Mouse (Mus musculus) embryonic facial prominence, embryonic 14.5 days (tissue): ENCODE measurements at regions not wholly inside any gene's neighbourhood (a gene's known extent, or its start where the extent isn't known, plus 50 kb on each side); places are given as distances from the start of the nearest gene placed in this dataset.

Experiments used
- ATAC-seq: fragments of 200-750 bp; cut with Nextera tagmentation; 2 replicates; pipeline ENCODE4 v1.8.0; 2017; ENCODE audit warnings: low read depth, moderate number of reproducible peaks, moderate TSS enrichment
- DNase-seq: peaks from one replicate; pipeline ENCODE4 v3.0.0-alpha.2; 2015; ENCODE audit warnings: low spot score
- H3K27ac ChIP-seq: fragments of 300-500 bp; sonication (generic); replicated peaks from 2 replicates; pipeline ENCODE4 v1.5.1; 2014; ENCODE audit warnings: low read depth, mild to moderate bottlenecking, low read length, moderate library complexity
- H3K27me3 ChIP-seq: fragments of 300-500 bp; sonication (generic); replicated peaks from 2 replicates; pipeline ENCODE4 v1.6.1; 2014; ENCODE audit warnings: low read length; ENCODE audit not compliant: control insufficient read depth, insufficient read depth
- H3K36me3 ChIP-seq: fragments of 300-500 bp; sonication (generic); 2 replicates; pipeline ENCODE4 v1.6.1; 2014; ENCODE audit warnings: low read length, mixed read lengths; ENCODE audit not compliant: control insufficient read depth, insufficient read depth
- H3K4me1 ChIP-seq: fragments of 300-500 bp; sonication (generic); 2 replicates; pipeline ENCODE4 v1.6.1; 2014; ENCODE audit warnings: antibody characterized with exemption, low read length; ENCODE audit not compliant: control insufficient read depth, insufficient read depth
- H3K4me2 ChIP-seq: fragments of 300-500 bp; sonication (generic); 2 replicates; pipeline ENCODE4 v1.6.1; 2014; ENCODE audit warnings: low read depth, mild to moderate bottlenecking, low read length, moderate library complexity, mixed read lengths
- H3K4me3 ChIP-seq: fragments of 300-500 bp; sonication (generic); 2 replicates; pipeline ENCODE4 v1.5.1; 2014; ENCODE audit warnings: low read depth, mild to moderate bottlenecking, low read length
- H3K9ac ChIP-seq: fragments of 300-500 bp; sonication (generic); 2 replicates; pipeline ENCODE4 v1.6.1; 2014; ENCODE audit warnings: low read depth, mild to moderate bottlenecking, low read length, moderate library complexity, mixed read lengths
- H3K9me3 ChIP-seq: fragments of 300-500 bp; sonication (generic); 2 replicates; pipeline ENCODE4 v1.6.1; 2016; ENCODE audit warnings: low read length; ENCODE audit not compliant: control insufficient read depth
- whole genome bisulfite sequencing: fragments of 180-500 bp; shearing (Covaris S2); extraction: QIAGEN DNeasy Blood & Tissue Kit; methylation state at CpG from one replicate; pipeline ENCODE4 v1.1.7; 2014; 5-methylcytosine and 5-hydroxymethylcytosine counted together

DNA sequence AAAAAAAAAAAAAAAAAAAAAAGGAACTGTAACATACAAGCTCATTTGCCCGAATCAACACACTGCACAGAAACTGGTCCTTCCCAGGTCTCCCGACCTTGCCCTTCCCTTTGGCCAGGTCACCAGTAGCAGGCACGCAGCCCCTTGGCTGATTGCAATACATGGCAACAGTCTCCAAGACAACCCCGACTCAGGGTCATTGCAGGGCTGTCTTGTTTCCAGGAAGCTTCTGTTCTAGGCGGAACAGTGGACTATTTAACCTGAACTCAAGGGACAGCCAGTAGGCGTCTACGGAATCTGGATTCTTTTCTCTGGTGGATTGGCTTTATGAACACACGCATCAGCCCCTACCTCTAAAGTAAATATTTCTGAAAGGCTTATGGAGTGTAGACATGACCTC is 153.5 kb upstream of the Phactr1 start:
- Histone ChIP-seq H3K36me3 (no peaks in the 10 kb centered on the region), H3K27me3 (no peaks in the 10 kb centered on the region), H3K4me2 (no peak overlapping the region), H3K27ac (no peak overlapping the region), H3K4me3 (no peak overlapping the region), H3K4me1 (no peaks in the 10 kb centered on the region), H3K9ac (no peak overlapping the region), H3K9me3 (no peaks in the 10 kb centered on the region)
- peak; percentile 18 for DNase-seq
- no peak for ATAC-seq
- 31% methylated on average over 8 of the region's 8 CpGs for WGBS

DNA sequence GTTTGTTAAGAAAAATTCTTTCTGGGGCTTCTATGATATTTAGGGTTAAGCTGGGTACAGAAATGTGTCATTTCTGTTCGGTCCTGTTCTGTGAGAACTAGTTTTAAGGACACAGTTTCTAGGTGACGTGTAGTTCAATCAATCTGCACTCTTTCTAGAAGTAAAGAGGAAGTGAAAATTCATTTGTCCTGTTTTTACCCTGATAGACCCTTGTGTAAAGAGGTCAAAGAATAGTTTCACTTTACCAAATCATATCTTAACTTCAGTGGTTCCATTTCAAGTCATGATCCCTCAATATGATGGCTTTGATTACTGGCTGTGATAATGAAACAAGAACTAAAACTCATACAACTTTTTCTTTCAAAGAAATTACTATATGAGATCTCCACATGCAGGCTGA is 152.3 kb upstream of the Phactr1 start:
- DNase-seq (no peak), ATAC-seq (no peak)
- Histone ChIP-seq H3K4me3 (no peak overlapping the region), H3K9me3 (no peaks in the 10 kb centered on the region), H3K9ac (no peak overlapping the region), H3K4me2 (no peak overlapping the region), H3K27me3 (no peaks in the 10 kb centered on the region), H3K27ac (no peak overlapping the region), H3K36me3 (no peaks in the 10 kb centered on the region), H3K4me1 (no peaks in the 10 kb centered on the region)
- WGBS, result 83% methylated on average over 2 of the region's 2 CpGs

DNA sequence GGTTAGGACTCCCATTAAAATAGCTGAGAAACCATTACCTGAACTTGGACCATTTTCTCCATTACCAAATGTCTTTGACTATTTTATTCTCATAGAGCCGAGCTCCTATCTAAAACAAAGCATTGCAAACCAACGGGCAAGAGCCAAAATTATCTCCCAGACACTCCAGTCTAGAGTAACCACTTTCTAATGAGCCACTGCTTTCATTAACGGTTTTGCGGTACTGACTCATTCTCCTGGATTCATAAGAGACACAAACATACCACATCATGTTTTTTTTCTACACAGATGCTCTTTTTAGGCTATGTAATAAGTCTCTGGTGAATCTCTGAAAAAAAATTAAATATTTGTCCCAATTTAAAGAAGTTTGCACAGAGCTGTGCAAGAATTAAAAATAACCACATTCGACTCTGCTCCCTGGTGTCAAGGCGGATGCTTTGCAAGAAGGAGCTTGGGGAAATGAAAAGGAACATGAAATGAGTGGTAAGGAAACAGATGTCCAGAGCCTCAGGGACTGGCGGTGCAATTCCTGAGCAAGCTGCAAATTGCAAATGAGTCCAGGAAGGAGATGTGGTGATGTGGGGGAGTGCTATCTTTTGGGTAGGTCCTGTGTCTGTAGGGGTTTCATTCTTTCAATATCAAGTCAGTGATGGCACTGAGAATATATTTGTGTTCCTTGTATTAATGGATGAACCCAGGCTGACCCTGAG is 143.8 kb upstream of the Phactr1 start:
- Histone ChIP-seq H3K27ac (no peak overlapping the region), H3K9me3 (no peaks in the 10 kb centered on the region), H3K4me1 (no peaks in the 10 kb centered on the region), H3K27me3 (no peaks in the 10 kb centered on the region), H3K4me3 (no peak overlapping the region), H3K4me2 (no peak overlapping the region), H3K9ac (no peak overlapping the region), H3K36me3 (no peaks in the 10 kb centered on the region)
- DNase-seq, result peak; percentile 23
- 61% methylated on average over 7 of the region's 7 CpGs for WGBS
- ATAC-seq, result no peak

DNA sequence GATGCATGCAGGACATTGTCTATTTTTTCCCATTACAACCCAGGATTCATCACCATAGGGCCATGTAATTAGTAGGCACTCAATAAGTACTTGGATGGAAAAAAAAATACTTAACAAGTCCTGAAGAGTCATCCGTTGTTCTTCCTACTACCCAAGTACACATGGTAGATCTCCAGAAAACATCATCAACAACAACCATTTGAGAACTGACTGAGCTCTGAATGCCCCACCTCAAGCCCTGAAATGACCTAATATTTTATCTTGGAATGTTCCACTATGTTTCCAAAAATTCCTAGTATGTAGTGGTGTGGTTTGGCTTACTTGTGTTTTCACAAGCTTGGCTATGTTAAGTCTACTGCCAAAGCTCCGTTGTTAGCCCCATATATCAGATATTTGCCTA is 142.4 kb upstream of the Phactr1 start:
- WGBS, result 77% methylated on average over 2 of the region's 2 CpGs

DNA sequence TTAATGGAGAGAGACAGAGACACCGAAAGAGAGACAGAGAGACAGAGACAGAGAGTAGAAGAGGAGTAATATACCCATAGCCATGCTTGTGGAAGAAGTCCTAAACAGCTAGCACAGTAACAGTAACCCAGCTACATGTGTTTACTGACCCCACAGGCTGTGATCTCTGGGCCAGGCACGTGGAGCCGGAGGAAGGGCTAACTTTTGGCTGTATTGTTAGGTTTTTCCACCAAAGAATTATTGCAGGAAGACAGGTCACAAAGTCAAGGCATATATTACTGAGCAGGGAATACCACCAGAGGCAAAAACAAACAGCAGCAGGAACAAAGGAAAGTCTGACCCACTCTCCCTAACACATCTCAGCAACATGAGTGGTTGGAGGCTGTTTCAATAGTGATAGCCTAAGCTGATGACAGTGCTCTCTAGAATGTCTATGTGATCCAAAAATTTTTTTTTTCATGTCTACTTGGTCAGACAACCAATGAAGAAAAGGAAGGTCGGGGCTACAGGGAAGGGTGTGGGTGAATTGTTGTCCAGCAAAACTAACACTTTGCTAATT is 135.8 kb upstream of the Phactr1 start:
- Histone ChIP-seq H3K27ac (no peak overlapping the region), H3K9ac (no peak overlapping the region), H3K4me3 (no peak overlapping the region), H3K4me2 (no peak overlapping the region), H3K9me3 (no peaks in the 10 kb centered on the region), H3K36me3 (no peaks in the 10 kb centered on the region), H3K4me1 (0 out of 2 replicates have a peak, but pooled peaks cover 3% of the 10 kb centered on the region), H3K27me3 (no peaks in the 10 kb centered on the region)
- 61% methylated on average over 4 of the region's 4 CpGs for WGBS
- ATAC-seq, result no peak
- no peak for DNase-seq

More for the DNA sequence above, 142.4 kb upstream of the Phactr1 start:
- DNase-seq (no peak), ATAC-seq (no peak)
- H3K4me1 ChIP-seq, result 0 out of 2 replicates have a peak, but pooled peaks cover 2% of the 10 kb centered on the region
- no peaks in the 10 kb centered on the region for H3K36me3 ChIP-seq
- H3K9me3 ChIP-seq, result no peaks in the 10 kb centered on the region
- no peaks in the 10 kb centered on the region for H3K27me3 ChIP-seq
- H3K4me2 ChIP-seq, result no peak overlapping the region
- no peak overlapping the region for H3K4me3 ChIP-seq
- H3K9ac ChIP-seq, result no peak overlapping the region
- H3K27ac ChIP-seq, result no peak overlapping the region

DNA sequence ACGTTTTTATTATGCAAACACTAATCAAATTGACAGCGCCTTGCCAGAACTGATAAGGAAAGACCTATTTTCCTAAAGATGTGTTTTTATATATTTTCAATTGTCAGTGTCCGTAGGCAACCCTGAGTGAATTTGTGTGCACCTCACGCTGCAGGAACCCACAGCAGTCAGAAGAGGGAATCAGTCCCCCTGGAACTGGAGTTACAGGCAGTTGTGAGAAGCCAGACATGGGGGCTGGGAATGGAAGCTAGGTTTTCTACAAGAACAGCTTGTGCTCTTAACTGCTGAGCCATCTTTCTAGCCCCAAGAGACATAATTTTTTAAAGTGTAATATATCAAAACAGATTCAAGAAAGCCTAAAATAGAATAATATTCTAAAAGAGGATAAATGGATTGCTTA is 134.0 kb upstream of the Phactr1 start:
- no peaks in the 10 kb centered on the region for H3K36me3 ChIP-seq
- DNase-seq (no peak), ATAC-seq (no peak)
- no peaks in the 10 kb centered on the region for H3K9me3 ChIP-seq
- H3K27me3 ChIP-seq, result no peaks in the 10 kb centered on the region
- H3K4me1 ChIP-seq, result 0 out of 2 replicates have a peak, but pooled peaks cover 3% of the 10 kb centered on the region
- no peak overlapping the region for H3K4me3 ChIP-seq
- no peak overlapping the region for H3K4me2 ChIP-seq
- WGBS, result 67% methylated on average over 4 of the region's 4 CpGs
- no peak overlapping the region for H3K27ac ChIP-seq
- H3K9ac ChIP-seq, result no peak overlapping the region

DNA sequence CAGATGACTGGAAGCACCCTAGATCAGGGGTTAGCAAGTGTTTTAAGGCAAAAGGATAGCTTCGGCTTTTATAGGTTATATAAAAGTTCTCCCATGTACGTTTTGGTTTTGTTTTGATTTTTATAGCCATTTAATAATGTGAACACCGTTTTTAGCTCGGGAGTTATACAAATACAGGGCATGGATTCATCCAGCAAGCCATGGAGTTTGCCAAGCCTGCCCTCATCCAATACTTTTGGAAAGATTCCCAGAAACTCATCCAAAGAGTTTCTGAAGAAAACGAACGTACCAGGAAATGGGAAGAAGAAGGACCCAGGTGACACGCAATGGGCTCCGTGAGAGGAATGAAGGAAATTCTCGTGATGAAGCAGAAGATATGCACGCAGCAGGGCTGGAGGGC is 133.6 kb upstream of the Phactr1 start:
- H3K9me3 ChIP-seq, result no peaks in the 10 kb centered on the region
- H3K9ac ChIP-seq, result no peak overlapping the region
- no peaks in the 10 kb centered on the region for H3K27me3 ChIP-seq
- ATAC-seq (no peak), DNase-seq (no peak)
- H3K4me3 ChIP-seq, result no peak overlapping the region
- WGBS, result 77% methylated on average over 10 of the region's 10 CpGs
- H3K4me1 ChIP-seq, result 0 out of 2 replicates have a peak, but pooled peaks cover 3% of the 10 kb centered on the region
- no peaks in the 10 kb centered on the region for H3K36me3 ChIP-seq
- H3K27ac ChIP-seq, result no peak overlapping the region
- H3K4me2 ChIP-seq, result no peak overlapping the region

DNA sequence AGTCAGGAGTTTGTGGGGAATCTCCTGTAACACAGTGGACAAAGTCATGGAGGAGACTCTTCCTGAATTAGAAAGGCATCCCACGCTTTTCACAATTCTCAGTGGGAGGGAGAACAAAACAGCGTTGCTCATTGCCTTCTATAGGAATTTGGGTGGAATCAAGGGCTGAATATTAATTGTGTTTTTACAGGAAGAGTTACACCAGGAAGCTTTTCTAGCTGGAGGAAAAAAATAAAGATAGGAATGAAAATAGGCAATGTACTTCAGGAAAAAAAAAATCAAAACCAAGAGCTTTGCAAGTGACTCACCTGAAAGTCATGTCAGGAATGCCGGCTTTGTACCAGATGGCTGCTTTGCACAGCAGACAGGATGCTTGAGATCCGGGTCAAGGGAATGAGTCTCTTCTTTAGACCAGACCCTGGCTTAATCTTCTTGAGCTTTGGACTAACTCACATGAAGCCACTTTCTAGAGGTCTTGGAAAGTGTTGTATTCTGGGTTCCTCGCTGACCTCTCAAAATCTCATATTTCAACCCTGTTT is 131.3 kb upstream of the Phactr1 start:
- no peaks in the 10 kb centered on the region for H3K27me3 ChIP-seq
- no peak overlapping the region for H3K4me3 ChIP-seq
- H3K4me2 ChIP-seq, result no peak overlapping the region
- no peak overlapping the region for H3K9ac ChIP-seq
- no peaks in the 10 kb centered on the region for H3K36me3 ChIP-seq
- WGBS, result 55% methylated on average over 5 of the region's 5 CpGs
- ATAC-seq (no peak), DNase-seq (peak; percentile 56)
- no peaks in the 10 kb centered on the region for H3K4me1 ChIP-seq
- no peak overlapping the region for H3K27ac ChIP-seq
- no peaks in the 10 kb centered on the region for H3K9me3 ChIP-seq

DNA sequence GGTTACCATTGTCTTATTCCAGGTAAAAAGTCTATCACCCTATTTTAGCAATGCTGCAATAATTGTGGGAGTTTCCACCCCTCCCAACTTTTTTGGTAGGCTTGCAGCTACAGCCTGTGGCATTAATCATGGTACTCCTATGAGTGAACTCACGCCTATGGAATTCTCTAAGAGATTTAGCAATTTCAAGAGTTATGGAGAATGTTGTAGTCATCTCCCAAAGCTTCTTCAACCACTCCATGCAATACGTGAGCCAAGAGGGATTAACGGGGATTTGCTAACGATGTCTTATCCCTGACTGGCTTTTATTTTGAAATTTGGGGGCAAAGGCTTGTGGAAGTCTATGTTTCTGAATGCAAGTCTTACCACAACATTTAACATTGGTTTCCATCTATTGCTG is 125.5 kb upstream of the Phactr1 start:
- Histone ChIP-seq H3K4me2 (no peak overlapping the region), H3K27ac (no peak overlapping the region), H3K36me3 (no peaks in the 10 kb centered on the region), H3K27me3 (no peaks in the 10 kb centered on the region), H3K9ac (no peak overlapping the region), H3K4me3 (no peak overlapping the region), H3K4me1 (no peaks in the 10 kb centered on the region), H3K9me3 (no peaks in the 10 kb centered on the region)
- ATAC-seq, result no peak
- DNase-seq, result no peak
- WGBS, result 75% methylated on average over 4 of the region's 4 CpGs
